Mouse (Mus musculus): Measurements from ENCODE around the gene Arsb.

DNA sequence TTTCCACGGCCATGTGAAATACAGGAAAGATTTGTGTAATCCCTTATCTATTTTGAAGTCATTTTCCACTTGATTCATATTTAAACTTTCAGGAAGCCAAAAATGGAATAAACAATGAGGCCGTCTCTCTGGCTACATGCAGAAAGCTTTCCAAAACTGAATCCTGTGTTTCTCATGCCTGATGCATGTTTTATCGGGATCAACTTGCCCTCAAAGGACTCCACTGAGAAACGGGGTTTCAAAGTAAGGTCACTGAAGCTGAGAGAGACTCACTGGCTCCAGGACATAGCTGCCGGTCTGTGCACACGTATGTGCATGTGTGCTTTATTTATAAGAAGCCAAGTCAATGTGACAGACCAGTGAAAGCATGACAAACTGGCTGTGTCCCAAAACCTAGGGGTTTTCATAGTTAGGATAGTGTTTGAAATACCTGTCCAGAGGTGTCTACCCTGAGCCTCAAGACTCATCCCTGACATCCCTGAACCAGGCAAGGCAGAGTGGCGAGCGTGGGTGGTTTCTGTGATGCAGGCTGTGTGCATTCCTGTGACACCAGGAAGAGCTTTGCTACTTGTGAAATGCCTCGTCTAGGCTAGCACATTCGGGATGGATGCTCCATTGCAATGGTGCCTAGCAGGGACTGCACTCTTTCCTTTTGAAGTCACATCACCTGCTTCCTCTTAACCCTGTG is 75.5 kb downstream of the Arsb start:
- no peak for TF ChIP-seq POLR2A (IDR thresholded peaks at IDR 0.05; ENCODE audit: extremely low read depth, insufficient read depth, low read length)
- no peak for TF ChIP-seq CTCF (IDR thresholded peaks at IDR 0.05; ENCODE audit: extremely low read depth, insufficient read depth, low read length)
